Mouse (Mus musculus): ENCODE data around the gene Tacc2.

Tacc2 gene

GRCm38 (mm10) chr7:130785923-130786575 lies 208.8 kb downstream of the Tacc2 start:
- DNase-seq = no peak

DNA sequence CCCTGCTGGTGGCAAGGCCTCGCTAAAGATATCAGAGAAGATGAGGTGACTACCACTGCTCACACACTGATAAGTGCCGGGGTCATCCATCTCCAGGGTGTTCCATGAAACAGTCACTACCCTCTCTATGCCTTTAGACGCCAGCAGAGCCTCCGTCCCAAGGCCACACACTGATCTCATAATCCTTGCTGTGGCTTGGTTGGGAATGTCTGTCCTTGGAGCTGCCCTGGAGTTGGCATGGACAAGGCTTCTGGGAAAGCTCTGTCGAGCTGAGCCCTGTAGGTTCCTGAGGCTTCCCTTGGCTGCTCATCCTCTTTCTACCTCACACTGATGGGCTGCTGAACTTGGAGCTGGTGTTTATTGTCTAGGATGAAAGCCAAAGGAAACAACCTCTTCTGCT lies 209.5 kb downstream of the Tacc2 start:
- DNase-seq = no peak

DNA sequence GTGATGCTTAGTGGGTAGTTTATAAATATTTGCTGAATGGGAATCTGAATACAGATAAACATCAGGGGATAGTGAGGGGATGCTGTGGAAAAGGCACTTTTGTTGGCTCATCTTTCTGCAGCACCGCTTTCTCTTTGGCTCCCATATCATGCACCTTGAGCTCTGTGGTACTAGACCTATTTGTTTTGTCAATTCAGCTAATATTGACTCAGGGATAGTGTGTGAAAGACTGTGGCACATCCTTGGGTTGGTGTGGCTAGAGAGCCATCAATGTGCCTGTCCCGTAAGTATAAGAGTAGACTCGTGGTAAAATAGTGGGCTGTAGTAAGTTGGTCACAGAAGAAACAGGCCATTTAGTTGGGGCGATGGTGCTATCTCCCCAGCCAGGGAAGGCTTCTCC lies 210.3 kb downstream of the Tacc2 start:
- no peak for DNase-seq

GRCm38 (mm10) chr7:130788950-130789349 lies 211.7 kb downstream of the Tacc2 start:
- DNase-seq = no peak

GRCm38 (mm10) chr7:130789456-130789855 lies 212.2 kb downstream of the Tacc2 start:
- DNase-seq = no peak

DNA sequence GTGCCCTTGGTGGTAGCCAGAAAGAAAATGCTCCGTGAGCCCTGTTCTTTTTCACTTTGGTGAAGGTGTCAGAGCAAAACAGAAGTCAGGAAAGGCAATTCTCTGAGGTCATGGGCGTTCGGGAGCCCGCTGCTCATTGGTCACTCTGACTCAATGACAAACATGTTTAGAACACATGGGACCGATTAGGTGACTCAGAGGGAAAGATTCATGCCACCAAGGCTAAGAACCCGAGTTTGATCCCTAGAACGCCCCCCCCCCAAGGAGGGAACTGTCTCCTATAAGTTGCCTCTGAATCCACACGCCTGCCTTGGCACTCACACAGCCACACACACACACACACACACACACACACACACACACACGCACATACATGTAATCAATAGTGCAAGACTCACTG lies 216.4 kb downstream of the Tacc2 start:
- DNase-seq = no peak

DNA sequence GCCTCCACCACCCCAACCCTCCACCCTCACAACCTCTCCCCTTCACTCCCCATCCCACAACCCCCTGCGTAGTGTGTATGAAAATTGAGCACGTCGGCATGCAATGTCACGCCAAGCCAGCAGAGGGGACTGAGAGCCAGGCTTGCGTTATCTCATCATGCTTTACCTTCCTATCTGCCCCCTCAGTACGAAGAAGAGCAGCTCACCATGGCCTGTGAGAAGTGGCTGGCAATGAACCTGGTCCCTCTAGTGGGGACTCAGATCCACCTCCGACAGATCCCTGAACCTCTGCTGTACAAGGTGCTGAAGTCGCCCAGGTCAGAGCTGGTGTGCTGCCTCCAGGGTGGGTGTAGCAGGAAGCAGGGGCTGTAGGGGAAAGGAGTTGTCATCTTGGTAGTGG lies 219.5 kb downstream of the Tacc2 start:
- peak; percentile 69 for DNase-seq

GRCm38 (mm10) chr7:130797524-130797923 lies 220.3 kb downstream of the Tacc2 start:
- DNase-seq = no peak

GRCm38 (mm10) chr7:130799418-130799817 lies 222.2 kb downstream of the Tacc2 start:
- no peak for DNase-seq

DNA sequence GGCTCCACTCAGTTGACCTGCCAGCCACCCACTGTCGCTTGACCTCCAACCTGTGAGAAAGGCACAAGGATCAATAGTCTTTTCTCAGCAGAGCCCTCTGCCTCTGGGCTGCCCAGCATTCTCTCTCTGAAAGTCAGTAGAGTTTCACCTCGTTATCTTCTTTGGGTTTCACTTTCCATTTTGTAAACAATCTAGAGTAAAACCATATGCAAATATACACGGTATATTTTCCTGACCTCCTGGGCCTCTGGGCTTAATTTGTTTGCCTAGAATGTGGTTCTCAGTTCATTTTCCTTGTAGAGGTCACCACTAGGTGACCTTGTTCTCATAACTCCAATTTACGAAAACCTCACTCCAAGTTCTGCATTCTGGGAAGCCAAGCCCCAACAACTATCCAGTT lies 223.4 kb downstream of the Tacc2 start:
- no peak for DNase-seq

- no peak for DNase-seq
Measured at GRCm38 (mm10) chr7:130801811-130802210, 224.6 kb downstream of the Tacc2 start.

GRCm38 (mm10) chr7:130803251-130803825 lies 226.1 kb downstream of the Tacc2 start:
- no peak for DNase-seq

- DNase-seq = no peak
Measured at GRCm38 (mm10) chr7:130804991-130805390, 227.8 kb downstream of the Tacc2 start.

DNA sequence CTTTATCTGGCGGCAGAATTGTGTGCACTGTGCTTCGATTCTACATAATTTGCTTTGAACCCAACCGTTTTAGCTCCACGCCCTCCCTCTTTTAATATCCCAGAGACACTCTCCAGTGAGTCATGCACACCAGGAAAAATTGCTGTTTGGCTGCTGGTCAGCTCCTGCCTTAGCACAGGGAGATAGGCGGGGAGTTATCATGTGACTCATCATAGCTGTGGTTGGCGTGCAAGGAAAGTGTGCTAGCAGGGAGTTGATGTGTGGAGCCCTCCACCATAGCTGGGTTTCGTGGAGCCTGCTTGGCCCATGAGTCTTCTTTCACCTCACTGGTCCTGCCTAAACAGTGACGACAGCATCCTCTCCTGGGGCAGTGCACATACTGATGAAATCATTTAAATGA lies 230.5 kb downstream of the Tacc2 start:
- no peak for DNase-seq

GRCm38 (mm10) chr7:130808694-130809093 lies 231.5 kb downstream of the Tacc2 start:
- no peak for DNase-seq

DNA sequence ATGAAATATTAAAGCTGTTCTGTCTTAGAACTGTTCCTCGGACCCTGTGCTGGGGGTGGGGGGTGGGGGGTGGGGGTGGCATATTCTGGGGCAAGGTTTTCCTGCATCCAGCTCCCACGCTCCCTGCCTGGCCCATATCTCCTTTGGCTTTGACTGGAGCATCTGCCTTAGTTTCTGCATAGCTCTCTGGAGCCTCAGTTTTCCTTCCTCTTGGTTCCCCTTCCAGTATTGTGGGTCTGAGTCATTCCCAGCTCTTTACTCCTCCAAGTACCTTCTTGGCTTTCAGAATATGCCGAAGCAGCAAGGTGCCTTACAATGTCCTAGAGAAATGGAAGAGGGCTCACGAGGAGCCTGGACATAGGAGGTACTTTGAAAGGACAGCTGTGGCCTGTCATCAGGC lies 233.0 kb downstream of the Tacc2 start:
- no peak for DNase-seq

DNA sequence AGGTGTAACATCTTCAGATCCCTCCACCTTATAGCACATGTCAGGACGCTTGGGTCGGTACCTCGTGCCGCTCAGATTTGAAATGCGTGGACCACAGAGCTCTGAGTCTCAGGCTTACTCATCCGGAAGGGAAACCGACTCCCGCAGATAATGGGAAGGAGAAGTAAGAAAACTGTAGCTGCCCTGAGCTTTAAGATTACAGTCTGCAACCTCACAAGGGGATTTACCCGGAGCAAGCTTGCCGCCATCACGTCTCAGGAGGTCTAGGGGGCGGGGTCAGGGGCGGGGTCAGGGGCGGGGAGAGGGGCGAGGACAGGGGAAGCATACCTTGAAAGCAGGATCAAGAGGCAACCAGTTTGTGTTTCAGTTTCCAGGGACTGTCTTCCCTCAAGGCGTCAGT lies 235.2 kb downstream of the Tacc2 start:
- no peak for DNase-seq
